Mouse (Mus musculus): ENCODE measurements at regions not wholly inside any gene's neighbourhood (a gene's known extent, or its start where the extent isn't known, plus 50 kb on each side); places are given as distances from the start of the nearest gene placed in this dataset.

DNA sequence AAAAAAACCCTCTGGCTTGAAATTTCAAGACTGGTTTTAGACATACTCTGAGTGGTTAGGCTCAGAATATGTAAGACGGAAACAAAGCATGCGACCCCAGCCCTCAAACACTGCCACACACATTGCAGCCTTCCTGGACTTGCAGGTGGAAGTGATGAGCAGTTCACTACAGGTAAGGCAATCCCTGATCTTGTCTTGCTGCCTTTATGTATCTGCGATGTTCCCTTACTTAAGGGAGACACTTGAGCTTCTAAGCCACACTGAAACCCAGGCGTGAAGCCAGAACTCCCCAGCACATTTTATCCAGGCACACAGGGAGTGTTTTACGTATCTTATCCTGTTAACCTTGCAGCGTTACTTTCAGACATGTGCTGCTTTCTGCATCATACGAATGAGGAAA is 342.9 kb downstream of the Rnf144a start:
- no peak for DNase-seq (ENCODE audit: low spot score in 2 of 2)

DNA sequence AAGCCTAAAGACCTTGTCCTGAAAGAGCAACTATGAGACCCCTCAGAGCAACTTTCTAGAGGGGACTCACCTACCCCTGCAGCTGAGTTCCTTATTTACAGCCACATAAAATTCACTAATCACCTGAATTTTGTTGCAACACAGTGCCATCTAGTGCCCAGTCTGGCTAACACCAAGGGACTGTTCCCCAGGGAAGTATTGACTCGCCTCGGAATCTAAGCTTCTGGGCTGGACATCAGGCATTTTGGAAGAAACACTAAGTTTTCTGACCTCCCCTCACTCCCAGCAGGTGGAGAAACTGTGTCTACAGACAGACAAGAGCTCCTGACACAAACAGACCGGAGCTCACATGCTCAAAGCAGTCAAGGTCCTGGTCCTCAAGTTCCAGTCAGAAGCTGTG is 343.4 kb downstream of the Rnf144a start:
- peak in 1 of 2 experiments; percentile 80 for DNase-seq (ENCODE audit: low spot score in 2 of 2)

DNA sequence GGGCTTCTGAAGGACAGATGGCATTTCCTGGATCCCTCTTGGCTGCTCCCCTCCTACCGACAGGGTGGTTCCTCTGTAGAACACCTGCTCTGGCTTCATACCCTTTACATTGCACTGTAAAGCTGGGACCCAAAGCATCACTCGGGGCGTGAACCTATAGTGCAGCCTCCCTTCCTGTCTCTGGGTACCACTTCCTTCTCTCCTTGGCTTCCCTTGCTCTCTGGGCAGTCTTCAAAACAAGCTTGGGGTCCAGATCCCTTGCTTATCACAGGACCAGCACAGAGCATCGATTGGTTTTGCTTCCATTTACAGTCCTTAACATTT is 346.4 kb downstream of the Rnf144a start:
- DNase-seq (ENCODE audit: low spot score in 2 of 2): no peak

DNA sequence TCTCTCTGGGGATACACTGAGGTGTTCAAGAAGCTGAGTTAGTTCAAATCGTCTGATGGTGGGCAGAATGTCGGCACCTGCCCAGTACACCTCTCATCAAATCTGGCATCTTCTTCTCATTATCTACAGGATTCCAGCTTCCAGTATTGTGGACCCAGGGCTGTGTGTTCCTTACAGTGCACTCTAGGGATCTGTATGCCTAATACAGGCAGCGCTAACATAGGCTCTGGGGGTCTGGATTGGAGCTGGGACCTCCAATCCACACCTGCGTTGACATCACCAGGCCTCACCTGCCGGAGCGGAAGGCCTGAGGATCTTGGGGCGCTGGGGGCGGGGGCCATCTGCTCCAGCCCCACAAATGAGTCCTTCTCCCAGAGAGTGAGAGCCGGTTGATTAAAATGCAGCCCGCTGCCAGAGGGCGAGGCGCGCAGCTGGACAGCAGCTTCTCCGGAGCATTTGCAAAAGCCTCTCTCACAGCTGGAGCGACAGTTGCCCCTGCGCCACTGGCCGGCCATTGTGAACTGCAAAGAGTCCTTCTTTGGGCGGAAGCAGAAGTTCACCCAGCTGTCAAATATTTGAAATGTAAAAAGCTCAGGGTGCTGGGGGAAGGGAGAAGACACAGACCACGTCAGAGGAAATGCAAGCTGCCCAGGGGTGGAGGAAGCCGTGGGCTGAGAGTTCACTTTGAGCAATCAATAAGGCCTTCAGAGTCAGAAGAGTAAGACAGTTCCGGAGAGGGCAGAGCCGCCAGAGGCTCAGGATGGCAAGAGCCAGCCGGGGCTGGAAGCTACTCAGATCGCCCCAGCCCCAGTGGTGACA is 347.0 kb downstream of the Rnf144a start:
- no peak for DNase-seq (ENCODE audit: low spot score in 2 of 2)

DNA sequence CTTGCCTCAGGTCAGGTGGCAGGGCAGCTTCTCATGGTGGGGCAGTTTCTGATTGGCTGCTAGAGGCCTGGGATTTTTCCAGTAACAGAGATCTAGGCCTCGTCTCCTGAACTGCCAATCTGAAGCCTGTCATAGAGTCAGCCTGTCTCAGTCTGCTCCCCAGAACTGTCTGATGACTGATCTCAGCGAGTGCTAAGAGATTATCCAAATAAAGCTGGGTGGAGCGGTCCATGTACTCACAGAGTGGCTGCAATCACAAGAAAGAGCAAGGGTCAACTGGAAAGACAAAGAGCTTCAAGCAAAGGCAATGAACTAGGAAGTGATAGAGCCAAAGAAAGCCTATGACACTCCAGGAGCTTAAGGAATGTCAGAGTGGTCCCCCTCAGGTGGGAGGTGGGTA is 354.7 kb downstream of the Rnf144a start:
- DNase-seq (ENCODE audit: low spot score in 2 of 2): no peak

DNA sequence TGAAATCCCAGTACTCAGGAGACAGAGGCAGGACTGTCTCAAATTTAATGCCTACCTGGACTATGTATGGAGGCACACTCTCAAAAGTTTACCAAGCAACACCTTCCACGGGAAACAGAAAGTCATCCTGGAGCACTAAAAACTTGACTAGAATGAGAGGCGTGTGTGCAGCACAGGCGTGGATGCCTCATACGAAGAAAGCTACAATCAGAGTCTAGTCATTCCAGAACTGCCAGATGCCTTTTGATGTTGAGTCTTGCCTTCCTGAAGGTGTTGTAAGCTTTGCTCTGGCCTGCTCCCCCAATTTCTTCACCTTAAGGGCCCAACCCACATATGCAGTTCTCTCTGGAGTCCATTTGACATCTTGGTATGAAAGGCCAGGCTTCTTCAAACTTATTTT is 356.0 kb downstream of the Rnf144a start:
- DNase-seq (ENCODE audit: low spot score in 2 of 2): no peak

DNA sequence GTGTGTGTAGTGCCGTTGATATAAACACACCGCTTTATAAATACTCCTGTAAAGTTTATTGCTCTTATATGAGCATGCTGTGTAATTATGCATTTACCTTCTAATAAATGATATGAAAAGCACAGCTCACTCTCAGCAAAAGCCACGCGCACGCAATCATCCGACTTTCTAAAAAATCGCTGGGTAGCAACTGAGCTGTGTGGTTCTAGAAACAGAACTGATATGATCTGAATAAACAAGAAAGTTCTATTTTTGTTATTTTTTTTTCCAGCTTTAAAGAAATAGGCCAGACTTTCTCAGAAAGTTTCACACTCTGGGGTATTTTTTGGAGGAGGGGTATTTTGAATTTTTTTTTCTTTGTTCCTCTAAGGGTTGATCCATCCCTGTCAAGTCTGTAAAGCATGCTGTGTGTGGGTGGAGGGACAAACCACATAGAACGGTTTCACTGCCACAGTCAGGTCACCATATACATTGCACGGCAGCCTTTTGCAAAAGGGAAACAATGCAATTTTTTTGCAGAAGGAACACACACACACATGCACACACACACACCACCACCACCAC is 357.5 kb downstream of the Rnf144a start:
- no peak for DNase-seq (ENCODE audit: low spot score in 2 of 2)

DNA sequence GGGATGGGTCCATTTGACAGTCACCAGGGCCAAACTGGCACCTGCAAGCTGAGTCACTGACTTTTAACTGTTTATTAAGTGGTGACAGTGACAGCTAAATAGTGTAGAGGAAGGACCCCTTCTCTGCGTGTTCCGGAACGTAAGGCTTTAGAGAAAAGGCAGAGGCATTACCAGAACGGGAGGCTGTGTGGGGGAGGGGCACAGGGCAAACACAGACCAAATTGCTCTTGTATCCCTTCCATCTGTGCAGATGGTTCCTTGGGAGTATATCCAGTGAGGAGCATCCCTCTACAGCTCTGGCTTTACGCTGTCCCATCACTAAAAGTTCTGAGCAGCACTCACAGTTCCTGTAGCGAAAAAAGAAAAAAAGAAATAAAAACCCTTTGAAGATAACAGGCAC is 368.1 kb downstream of the Rnf144a start:
- DNase-seq (ENCODE audit: low spot score in 2 of 2): no peak

DNA sequence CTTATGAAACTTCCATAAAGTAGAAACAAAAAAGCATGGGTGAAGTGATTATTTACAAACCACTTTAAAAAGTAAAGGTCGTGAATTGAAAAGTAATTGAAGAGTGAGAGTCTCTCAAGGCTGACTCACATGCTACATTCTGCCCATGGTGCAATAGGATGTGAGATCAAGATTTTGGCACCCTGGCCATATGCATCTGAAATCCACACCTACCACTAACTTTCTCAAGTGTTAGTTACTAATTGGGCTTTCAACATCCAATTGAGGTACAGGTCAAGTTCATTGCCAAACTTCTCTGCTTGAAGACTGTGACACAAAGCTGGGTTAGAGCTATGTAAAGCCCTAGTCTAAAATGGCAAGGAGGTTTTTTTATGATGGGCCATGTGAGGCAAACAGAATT is 369.7 kb downstream of the Rnf144a start:
- no peak for DNase-seq (ENCODE audit: low spot score in 2 of 2)

DNA sequence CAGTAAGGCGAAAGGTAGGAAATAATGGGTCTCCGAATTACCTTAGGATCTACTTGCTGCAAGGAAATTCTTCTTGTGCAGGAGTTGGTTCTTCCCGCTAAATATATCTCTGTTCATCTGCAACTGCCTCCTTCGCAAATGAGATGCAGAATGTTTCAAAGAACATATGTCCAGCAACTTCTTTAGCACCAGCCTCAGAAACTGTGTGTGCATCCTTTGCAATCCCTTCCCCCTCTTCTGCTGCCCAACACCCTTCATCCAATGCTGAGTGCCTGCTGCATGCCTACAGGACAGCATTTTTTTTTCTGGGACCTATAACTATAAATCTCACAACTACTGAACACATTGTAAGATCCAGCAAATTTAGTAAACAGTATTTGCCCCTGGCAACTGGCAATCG is 402.1 kb downstream of the Rnf144a start:
- peak in 1 of 2 experiments; percentile 10 for DNase-seq (ENCODE audit: low spot score in 2 of 2)

DNA sequence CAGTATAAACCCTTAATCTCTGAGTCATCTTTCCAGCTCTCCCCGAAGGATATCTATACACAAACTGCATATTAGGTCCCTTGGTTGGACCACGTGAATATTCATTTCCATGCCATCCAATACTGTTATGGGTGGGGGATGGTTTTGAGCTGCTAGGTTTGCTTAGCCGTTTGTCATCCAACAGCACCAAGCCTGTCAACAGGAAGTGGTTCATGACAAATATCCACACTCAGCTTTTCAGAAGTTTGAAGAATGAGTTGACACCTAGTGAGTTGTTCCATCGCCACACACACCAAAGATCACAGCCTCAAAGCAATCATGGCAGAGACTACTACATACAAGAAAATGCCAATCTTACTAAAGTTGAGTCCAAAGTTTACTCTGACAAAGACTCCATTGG is 421.0 kb downstream of the Rnf144a start:
- DNase-seq (ENCODE audit: low spot score in 2 of 2): no peak

DNA sequence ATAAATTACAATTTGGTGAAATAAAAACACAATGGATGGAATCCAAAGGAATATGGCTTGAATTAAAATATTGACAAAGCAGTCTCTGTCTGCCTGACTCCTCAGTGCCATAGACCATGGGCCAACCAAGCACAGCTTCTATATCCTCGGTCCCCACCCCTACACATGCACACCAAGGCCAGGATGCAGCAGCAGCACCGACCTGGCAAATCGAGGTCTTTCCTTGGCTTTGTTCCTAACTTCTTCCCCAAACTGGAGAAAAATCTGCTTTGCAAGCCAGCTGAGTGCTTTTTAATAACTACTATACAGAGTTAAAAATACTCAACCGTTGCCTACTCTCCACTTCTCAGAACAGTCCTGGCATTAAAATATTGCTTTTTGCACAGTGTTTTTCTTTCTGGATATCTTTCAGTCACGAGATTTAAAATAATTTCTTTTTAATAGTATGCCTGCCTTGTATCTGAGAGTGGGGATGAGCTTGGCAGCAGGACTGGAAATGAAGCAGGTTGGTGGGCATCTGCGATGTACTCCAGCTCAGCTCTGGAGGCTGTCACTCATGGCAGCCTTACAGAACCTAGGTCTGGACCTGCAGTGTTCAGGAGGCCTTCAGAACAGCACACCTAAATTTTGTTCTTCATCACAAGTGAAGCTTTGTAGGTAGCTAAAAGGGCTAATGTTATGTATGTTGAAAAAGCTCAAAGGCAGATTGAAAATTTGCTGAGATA is 423.1 kb downstream of the Rnf144a start:
- peak in 1 of 2 experiments; percentile 27 for DNase-seq (ENCODE audit: low spot score in 2 of 2)

DNA sequence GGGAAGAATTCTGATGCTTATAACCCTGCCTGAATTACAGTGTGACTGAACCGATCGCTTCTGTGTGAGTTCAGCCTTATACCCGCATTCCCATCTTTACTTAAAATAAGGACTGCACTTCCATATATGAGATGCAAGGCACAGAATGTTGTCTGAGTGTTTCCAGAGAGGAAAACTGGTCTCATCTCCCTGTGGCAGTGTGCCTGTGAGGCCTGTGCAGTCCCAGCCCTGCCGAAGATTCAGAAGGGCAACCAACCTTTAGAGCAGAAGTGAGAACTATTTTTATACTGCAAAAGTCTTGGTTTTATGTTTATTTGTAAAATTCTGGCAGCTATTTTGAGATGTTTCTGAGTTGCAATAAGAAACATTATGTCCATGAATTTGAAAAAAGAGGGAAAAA is 432.5 kb downstream of the Rnf144a start:
- DNase-seq (ENCODE audit: low spot score in 2 of 2): peak in 1 of 2 experiments; percentile 7

DNA sequence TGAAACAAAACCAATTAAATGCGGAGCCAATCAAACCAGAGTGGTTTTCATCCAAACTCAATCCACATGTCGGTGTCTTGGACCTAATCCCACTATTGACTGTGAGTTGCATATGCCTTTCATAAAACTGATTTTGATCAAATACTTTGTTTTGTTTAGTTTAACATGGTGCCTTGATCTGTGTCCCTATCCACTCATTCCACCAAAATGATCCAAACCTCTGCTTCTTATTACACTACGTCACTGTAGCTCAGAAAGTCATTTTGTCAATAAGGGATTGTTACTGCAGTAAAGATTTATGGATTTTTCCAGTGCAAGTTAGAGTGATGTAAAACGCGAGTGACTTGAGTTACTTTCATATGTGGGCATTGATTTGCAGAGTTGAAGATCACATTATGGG is 436.7 kb downstream of the Rnf144a start:
- no peak for DNase-seq (ENCODE audit: low spot score in 2 of 2)

DNA sequence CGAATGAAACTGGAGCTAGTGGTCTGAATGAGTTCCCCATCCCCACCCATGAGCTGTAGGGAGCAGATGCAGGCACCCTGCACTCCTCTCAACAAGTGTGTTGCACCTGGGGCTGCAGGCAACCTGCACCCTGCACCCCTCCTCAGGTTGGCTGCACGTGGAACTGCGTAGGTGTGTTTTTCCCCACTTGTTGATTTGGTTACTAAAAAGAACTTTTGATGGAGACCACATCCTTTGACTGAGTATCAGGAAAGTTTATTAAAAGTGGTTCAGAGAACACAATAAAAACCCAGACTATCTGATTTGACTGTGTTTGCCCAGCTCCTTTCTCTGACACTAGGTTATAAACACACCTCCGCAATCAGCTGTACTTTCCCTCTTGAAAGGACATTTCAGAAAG is 456.5 kb downstream of the Rnf144a start:
- DNase-seq (ENCODE audit: low spot score in 2 of 2): no peak

DNA sequence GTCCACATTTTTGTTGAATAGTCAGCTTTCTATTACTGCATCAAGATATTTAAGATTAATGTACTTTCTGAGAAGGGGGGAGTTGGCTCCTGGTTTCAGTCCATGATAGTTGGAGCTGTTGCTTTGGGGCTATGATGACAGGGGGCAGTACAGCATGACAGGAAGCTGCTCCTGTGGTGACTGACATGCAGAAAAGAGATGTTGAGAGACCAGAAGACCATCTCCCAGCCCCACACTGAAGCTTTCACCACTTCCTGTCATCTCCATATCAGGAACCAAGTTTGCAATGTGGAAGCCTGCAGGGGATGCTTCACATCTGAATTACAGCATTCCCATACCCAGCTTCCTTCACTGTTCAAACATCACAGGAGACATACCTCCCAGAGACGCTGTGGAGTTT is 457.5 kb downstream of the Rnf144a start:
- DNase-seq (ENCODE audit: low spot score in 2 of 2): no peak

DNA sequence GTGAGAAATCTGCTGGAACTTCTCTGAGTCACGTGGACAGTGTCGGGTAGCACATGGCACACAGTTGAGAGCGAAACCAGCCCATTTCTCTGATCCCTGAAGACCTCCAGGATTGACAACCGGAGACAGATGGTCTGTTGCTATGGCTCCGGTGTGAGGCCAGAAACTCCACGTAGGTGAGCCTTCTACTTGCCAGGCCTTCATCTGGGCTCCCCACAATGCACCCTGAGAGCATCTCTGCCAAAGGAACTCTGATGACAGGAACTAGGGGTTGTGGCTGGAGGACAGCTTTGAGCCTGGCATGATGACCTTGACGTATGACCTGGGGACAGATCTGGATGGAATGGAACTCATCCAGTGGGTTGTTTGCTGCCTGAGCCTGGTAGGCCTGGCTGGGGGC is 467.9 kb downstream of the Rnf144a start:
- DNase-seq (ENCODE audit: low spot score in 2 of 2): no peak

DNA sequence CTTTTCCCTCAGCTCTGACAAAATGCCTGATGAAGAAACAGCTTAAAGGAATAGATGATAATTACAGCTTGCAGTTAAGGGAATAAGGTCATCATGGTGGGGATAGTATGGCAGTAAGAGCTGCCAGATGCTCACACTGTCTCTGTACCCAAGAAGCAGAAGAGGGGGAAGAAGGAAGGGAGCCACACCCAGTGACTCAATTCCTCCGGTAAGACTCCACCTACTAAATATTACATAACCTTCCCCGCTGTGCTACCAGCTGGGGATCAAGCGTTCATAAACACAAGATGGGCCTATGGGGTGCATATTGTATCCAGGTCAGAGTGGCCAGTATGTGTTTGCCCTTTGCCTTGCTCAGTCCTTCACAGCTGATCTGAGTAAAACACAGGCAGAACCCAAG is 468.9 kb downstream of the Rnf144a start:
- no peak for DNase-seq (ENCODE audit: low spot score in 2 of 2)

DNA sequence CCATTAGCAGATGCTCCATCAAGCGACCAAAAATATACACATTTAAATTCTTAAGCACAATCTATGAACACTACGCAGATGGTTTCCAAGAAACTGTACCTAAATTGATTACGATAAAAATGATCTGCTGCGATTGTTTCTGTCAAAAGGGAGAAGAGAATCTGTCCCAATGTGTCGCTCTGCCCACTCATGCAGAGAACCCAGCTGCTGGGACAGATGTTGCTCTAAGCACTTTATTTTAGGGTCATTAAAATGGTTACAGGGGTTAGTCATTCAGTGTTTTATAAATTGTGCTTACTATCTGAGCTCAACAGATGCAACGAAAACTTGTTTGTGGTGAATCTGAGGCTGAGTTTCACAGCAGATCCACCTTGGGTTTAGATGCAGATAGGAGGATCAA is 476.2 kb downstream of the Rnf144a start:
- DNase-seq (ENCODE audit: low spot score in 2 of 2): no peak

DNA sequence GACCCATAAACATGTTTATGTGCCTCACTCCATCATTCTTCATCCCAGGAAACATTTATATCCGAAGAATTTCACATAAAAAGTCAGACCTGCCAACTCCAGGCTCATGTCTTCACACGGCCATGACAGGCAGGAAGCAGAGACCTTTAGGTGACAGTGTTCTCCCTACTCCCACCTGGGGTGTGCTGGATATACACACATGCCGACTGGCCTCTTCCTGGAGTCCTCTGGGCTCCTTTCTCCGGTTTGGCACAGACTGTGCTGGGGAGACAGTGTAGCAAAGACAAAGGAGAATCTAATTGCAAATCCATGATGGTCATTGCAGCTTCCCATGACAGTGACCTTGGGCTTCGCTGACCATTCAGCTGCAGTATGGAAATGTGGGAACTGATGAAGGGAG is 480.1 kb downstream of the Rnf144a start:
- DNase-seq (ENCODE audit: low spot score in 2 of 2): no peak

DNA sequence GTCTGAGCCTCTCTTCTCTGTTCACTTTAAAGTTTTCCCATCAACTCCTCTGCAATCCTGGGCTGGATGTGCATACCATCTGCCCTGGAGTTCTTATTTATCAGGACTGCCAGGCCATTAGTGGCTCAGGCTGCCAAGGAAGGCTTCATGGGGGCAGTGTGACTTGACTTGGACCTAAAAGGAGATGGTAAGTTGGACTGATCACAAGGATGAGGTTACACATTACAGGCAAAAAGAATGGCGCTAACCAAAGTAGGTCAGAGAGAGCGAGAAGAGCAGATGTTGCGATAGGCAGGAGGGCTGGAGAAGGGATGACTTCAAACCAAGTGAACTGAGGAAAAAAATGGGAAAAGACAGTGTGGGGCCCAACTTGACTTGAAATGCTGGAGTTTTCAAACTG is 480.5 kb downstream of the Rnf144a start:
- no peak for DNase-seq (ENCODE audit: low spot score in 2 of 2)

DNA sequence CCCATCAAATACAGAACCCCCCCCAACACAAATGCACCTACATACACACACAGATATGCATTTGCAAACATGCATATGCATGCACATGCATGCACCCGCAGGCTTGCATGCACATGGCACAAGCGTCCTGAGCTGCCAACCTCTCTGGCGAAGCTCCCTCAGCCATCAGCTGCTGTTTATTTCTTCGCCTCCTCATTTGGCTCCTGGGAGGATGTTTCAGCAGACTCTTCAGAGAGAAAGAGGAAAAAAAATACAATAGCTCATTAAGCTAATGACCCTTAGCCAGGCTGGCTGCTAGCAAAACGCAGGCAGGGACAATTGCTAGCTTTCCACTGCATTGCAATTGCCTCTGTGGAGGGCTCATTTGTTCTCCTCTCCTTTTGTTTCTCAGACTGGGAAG is 488.7 kb downstream of the Rnf144a start:
- DNase-seq (ENCODE audit: low spot score in 2 of 2): peak; percentile 42 to 51

DNA sequence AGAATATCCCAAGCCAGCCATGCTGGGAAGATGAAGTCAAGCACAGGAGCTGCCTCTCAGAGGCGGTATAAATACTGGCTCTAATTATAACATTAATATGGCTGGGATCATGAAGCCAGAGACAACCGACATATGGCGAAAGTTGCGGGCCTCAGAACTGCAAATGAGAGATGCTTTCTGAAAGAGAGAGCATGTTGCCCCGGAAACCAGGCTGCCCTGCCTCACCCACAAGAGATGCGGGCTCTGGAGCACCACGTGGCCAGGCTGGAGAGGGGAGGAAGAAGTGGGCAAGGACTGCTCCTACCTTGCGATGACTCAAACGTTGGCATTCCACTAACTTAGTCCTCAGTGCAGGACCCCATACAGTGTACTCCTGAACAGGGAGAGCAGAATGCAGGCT is 490.5 kb downstream of the Rnf144a start:
- peak; percentile 44 to 66 for DNase-seq (ENCODE audit: low spot score in 2 of 2)

All from layer of hippocampus, adult 18-20 months (tissue).